Mouse (Mus musculus): ENCODE results near the gene Dnhd1.
A peak's percentile ranks its signal among the peaks of the same experiment; 100 is the strongest.
"Not testable (repeated sequence)": the region's sequence is repeated elsewhere in the genome, so short reads cannot be mapped to it uniquely, and the experiment has no call there.

The Dnhd1 gene

GRCm38 (mm10) chr7:105738948-105739347, 88.3 kb downstream of the Dnhd1 start:
- DNase-seq (ENCODE audit: inconsistent age in 2 of 2, low spot score in 1 of 2) = peak; percentile 70 to 78

- no peak for DNase-seq (ENCODE audit: inconsistent age in 2 of 2, low spot score in 1 of 2)
Measured at GRCm38 (mm10) chr7:105740089-105740795, 89.6 kb downstream of the Dnhd1 start.

DNA sequence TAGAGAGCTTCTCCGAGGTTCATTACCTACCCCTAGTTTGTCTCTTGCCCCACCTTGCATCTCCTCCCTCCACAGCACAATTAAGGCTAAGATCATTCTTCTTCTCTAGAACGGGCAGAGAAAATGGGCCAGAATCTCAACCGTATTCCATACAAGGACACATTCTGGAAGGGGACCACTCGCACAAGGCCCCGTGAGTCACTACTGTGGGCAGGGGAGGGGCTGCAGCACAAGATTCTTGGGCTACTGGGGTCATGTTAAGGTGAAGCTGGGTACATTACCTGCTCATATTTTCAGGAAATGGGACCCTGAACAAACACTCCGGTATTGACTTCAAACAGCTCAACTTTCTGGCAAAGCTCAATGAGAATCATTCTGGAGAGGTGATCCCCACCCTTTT, 90.2 kb downstream of the Dnhd1 start:
- no peak for DNase-seq (ENCODE audit: inconsistent age in 2 of 2, low spot score in 1 of 2)

DNA sequence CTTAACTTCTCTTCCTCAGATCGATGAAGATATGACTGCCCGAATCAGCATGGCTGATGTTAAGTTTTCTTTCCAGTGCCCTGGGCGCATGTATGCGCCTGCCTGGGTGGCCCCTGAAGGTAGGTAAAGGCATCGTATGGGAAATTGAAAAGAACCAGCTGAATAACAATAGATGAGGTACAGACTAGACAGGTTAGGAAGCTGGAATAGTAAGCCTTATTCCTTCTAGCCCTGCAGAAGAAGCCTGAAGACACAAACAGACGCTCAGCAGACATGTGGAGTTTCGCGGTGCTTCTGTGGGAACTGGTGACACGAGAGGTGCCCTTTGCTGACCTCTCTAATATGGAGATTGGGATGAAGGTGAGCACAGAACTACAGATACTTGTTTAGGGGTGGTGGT, 91.4 kb downstream of the Dnhd1 start:
- no peak for DNase-seq (ENCODE audit: inconsistent age in 2 of 2, low spot score in 1 of 2)

GRCm38 (mm10) chr7:105742539-105743215, 92.0 kb downstream of the Dnhd1 start:
- DNase-seq (ENCODE audit: inconsistent age in 2 of 2, low spot score in 1 of 2) = peak in 1 of 2 experiments; percentile 44

GRCm38 (mm10) chr7:105743246-105743925, 92.8 kb downstream of the Dnhd1 start:
- not testable (repeated sequence) for DNase-seq (ENCODE audit: inconsistent age in 2 of 2, low spot score in 1 of 2)

DNA sequence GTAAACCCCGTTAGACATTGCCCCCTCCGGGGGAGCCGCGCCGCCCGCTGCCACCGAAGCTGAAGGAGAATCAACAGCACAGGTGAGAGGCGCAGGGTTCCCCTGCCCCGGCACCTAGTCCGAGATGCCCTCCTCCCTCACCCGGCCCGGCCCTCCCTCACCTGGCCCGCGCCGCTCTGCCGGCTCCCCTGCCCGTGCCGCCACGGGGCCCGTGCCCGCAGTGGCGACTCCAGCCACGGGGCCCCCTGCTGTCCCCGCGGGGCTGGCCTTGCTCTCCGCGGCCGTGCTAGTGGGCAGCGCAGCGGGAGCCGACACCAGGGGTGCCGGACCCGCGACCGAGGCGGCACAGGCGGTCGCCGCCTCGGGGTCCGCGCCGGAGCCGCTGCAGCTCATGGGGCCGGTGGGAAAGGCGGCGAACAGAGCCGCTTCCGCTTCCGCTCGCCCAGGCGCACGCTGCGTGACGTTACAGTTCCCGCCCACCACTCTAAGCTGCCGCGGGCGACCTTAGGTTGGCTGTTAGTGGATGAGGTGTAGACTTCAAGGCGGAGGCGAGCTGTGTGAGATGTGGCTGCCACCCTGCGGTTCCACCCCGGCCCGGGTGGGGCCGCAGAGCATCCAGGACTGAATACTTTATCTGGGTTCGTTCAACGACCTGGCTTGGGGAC, 93.4 kb downstream of the Dnhd1 start, which contains the start of gene Taf10:
TSS of gene Taf10 (minus strand) at position 436 of the 665 bp plus-strand sequence.
- DNase-seq (ENCODE audit: inconsistent age in 2 of 2, low spot score in 1 of 2) = peak; percentile 90 to 96

DNA sequence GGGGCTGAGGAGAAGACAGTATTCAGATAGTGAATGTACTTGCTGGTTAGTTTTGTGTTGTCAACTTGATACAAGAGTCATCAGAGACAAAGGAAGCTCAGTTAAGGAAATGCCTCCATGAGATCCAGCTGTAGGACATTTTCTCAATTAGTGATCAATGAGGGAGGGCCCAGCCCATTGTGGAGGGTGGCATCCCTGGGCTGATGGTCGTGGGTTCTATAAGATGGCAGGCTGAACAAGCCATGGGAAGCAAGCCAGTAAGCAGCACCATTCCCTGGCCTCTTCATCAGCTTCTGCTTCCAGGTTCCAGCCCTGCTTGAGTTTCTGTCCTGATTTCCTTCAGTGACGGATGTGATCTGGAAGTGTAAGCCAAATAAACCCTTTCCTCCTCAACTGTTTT, 97.1 kb downstream of the Dnhd1 start:
- DNase-seq (ENCODE audit: inconsistent age in 2 of 2, low spot score in 1 of 2) = no peak

DNA sequence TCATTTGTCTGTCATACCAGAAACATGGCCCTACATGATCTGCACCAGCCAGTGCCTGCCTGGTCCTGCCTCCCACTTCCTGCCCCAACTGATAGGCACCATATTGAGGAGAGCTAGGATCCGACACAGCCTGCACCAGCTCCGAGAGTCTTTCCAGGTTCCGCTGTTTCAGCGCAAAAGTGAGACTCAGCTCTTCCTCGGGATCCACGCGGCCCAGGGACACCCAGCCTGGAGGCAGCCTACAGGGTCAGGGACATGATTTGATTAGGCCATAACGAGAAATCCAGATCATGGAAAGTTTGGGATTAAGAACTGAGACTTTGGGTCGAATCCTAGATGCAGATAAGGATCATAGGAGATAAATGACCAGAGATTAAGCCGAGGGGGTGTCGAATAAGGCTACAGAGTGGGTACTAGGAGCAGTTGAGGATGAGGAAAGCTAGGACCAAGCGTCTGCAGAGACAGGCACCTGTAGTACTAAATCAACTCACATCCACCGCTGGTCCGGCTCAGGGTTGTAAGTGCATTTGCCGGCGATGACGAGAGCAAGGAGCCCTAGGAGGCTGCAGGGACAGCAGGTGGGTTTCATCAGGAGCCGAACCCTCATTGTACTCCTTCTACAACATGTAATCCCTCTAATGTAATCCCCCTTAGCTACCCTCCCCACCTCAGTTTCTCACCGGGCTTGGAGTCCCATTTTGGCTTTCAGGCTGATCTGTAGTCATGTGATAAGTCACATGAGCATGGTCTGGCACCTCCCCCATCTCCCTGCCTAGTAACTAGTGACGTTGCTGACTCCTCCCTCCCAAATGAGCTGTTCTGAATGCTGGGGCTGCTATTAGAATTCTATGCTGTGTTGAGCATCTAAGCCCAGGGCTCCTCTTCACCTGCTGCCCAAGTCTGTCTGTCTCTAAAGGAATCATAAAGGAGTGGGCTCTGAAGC, 101.1 kb downstream of the Dnhd1 start, which contains the start of gene Tpp1:
TSS of gene Tpp1 (minus strand) at position 745 of the 943 bp plus-strand sequence.
- DNase-seq (ENCODE audit: inconsistent age in 2 of 2, low spot score in 1 of 2) = peak; percentile 92 to 98

GRCm38 (mm10) chr7:105752716-105753115, 102.1 kb downstream of the Dnhd1 start:
- DNase-seq (ENCODE audit: inconsistent age in 2 of 2, low spot score in 1 of 2) = peak in 1 of 2 experiments; percentile 51

DNA sequence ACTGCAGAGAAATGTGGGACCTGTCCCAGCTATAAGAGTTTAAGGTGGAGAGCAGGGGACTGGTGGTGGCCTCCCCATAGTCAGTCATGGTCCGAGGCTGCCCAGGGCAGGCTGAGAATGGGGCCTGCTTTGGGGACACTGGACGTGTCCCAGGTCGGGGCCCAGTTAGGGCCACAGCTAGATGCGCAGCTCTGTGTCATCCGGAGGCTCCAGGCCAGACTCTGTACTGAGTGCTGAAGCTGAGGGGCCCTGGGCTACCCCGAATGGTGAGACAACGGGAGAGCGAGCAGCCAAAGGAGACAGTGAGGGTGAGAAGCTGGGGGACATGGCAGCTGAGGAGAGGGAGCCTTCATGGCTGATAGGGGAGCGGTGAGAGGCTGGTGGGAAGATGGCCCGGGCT, 102.7 kb downstream of the Dnhd1 start:
- no peak for DNase-seq (ENCODE audit: inconsistent age in 2 of 2, low spot score in 1 of 2)

DNA sequence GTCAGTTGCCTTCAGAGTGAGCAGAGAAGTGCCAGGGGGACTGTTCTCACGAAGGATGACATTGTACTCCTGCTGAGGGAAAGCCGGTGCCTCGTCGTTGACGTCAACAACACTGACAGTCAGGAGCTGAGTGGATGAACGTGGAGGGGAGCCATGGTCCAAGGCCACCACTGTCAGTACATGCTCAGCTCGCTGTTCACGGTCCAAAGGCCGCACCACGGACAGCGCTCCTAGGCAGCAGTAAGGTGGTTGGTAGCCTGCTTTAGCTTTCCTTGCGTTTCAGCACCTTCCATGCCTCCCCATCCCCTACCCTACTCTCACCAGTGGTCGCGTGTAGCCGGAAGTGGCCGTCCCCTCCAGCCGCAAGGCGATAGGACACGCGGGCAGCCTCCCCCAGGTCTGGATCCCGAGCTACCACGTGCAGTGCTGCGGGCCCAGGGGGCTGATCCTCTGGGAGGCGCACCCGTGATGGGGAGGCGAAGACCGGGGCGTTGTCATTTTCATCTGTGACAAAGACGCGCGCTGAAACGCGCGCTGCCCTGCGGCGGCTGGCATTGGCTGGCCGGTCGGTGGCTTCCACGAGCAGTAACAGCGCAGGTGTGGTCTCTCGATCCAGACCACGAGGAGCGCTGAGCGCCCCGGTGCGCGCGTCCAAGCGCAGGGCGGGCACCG, 111.3 kb downstream of the Dnhd1 start:
- peak in 1 of 2 experiments; percentile 54 for DNase-seq (ENCODE audit: inconsistent age in 2 of 2, low spot score in 1 of 2)

- no peak for DNase-seq (ENCODE audit: inconsistent age in 2 of 2, low spot score in 1 of 2)
Measured at GRCm38 (mm10) chr7:105762517-105763270, 112.1 kb downstream of the Dnhd1 start.

DNA sequence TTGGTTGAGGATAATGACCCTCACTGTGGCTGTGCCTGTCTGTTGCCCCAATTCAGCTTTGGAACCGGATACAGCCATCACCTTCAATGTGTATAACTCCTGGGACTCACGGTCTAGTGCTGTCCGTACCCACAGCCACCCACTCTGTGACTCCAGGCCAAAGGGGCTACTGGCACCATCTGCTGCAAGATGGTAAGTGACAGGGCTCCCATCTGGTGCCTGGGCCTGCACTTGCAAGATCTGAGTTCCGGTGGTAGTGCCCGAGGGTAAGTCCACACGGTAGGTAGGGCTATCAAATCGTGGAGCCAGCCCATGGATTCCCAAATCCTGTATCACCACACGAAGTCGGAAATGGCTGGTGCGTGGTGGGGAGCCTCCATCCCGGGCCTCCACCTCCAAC, 113.7 kb downstream of the Dnhd1 start:
- no peak for DNase-seq (ENCODE audit: inconsistent age in 2 of 2, low spot score in 1 of 2)

GRCm38 (mm10) chr7:105767729-105768165, 117.1 kb downstream of the Dnhd1 start:
- DNase-seq (ENCODE audit: inconsistent age in 2 of 2, low spot score in 1 of 2) = peak in 1 of 2 experiments; percentile 64

- DNase-seq (ENCODE audit: inconsistent age in 2 of 2, low spot score in 1 of 2) = no peak
Measured at GRCm38 (mm10) chr7:105769959-105770358, 119.3 kb downstream of the Dnhd1 start.
